Mouse (Mus musculus) spleen, embryonic (tissue): ENCODE measurements around the gene Esrp2.

Source experiments
- CTCF ChIA-PET: fragments of 350-600 bp; sonication (Branson Sonifier 250); formaldehyde crosslinking; loops from one replicate; lab custom pipeline; 2022; lab: Charles Lee

Gene Esrp2

DNA sequence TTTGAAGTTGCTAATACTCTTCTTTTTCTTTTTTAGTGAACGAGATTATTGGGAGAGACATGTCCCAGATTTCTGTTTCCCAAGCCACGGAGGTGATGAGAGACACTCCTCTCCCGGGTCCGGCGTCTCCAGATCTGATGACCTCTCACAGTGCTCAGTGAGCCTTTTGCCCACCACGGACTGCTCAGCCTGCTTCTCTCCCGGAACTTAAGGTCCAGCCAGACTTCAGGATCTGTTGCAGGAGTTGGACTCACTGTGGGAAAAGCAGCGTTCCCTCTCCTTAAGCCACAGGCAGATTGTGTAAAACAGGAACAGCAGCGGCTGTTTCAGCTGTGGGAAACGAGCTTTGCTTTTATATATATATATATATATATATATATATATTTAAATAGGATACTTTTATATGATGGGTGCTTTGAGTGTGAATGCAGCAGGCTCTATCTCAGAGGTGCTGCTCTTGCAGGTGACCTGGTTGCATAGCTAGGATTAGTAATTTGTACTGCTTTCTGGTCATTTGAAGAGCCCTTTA, 8.8 kb downstream of the Esrp2 start:
- CTCF ChIA-PET: interaction anchor here (0.6 to 0.7 kb wide), 2 partner anchors 14 to 749 kb away, joined by 3 to 5 read pairs; no protein-coding TSS in a partner anchor

DNA sequence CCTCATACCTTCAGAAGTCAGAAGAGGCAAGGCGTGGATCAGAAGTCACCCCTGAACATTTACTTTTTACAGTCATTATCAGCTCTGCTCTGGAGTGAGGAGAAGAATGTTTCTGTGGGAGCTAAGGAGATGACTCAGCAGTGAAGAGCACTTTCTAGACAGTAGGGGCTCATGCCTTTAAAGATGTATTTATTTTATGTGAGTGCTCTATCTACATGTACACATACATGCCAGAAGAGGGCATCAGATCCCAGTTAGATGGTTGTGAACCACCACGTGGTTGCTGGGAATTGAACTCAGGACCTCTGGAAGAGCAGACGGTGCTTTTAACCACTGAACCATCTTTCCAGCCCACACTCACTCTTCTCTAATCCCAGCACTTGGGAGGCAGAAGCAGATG, 9.7 kb downstream of the Esrp2 start:
- CTCF ChIA-PET: interaction anchor here (0.6 kb wide), 1 partner anchor 15 kb away, joined by 3 read pairs; no protein-coding TSS in a partner anchor

DNA sequence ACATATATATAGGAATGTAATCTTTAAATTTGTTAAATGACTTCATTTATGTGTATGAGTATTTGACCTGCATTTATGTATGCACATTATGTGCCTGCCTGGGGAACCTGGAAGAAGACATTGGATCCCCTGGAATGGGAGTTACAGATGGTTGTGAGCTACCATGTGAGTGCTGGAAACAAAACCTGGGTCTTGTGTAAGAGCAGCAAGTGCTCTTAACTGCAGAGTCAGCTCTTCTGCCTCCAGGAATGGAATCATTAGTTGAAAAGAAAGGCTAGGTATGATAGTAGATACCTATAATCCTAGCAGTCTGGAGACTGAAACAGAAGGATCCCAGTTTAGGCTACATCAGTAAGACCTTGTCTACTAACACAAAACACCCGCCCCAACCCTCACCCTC, 10.7 kb downstream of the Esrp2 start:
- CTCF ChIA-PET: no interaction called here

DNA sequence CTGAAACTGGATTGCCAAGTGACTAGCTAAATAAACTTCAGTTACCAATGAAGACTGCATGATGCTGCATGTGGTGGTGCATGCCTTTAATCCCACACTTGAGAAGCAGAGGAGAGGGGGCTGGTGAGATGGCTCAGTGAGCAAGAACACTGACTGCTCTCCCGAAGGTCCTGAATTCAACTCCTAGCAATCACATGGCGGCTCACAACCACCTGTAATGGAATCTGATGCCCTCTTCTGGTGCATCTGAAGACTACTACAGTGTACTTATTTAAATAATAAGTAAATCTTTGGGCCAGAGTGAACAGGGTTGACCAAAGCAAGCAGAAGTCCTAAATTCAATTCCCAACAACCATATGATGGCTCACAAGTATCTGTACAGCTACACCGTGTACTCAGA, 13.3 kb downstream of the Esrp2 start:
- CTCF ChIA-PET: no interaction called here

DNA sequence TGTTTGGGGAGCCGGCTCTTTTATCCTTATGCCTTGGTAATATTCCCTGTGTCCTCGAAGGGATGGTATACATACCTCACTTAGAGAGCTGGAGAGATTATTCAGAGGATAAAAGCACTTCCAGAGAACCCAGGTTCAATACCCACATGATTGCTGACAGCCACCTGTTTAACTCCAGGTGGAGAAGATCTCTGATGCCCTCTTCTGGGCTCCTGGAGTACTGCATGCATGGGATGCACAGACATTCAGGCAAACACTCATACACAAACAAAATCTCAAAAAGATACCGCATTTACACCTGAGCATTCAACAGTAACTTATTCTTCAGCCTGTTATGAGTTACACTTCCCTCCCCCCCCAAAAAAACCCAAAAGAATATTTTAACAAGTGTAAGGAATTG, 20.9 kb downstream of the Esrp2 start:
- CTCF ChIA-PET: no interaction called here

DNA sequence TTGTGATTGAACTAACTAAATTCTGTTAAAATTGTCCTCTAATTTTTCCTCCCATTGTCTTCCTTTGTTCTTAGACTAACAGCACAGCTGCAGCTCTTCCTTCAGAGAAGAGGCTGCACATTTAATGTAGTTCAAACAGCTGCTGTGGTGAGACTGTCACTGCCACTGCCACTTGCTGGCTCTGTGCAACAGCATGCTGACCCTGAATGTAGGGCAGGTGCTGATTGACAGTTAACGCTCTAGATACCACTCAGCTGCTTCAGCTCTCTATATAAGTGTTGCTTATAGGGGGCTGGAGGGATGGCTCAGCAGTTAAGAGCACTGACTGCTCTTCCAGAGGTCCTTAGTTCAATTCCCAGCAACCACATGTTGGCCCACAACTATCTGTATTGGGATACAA, 24.3 kb downstream of the Esrp2 start:
- CTCF ChIA-PET: no interaction called here

DNA sequence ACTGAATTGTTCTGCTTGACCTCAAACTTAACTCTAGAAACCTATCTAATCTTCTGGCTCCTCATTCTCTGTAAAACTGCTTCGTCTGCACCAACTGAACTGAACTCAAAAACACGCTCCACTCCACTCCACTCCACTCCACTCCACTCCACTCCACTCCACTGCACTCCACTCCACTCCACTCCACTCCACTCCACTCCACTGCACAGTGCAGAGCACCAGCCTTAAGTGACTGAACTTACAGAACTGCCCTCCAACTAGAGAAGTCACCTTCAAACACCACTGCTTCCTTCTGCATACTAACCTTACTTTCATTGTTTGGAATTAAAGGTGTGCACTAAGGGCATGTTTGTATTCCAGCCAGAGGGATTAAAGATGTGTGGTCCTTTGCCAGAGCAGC, 24.7 kb downstream of the Esrp2 start:
- CTCF ChIA-PET: interaction anchor here (0.7 kb wide), 1 partner anchor 90 kb away, joined by 3 read pairs; no protein-coding TSS in a partner anchor

DNA sequence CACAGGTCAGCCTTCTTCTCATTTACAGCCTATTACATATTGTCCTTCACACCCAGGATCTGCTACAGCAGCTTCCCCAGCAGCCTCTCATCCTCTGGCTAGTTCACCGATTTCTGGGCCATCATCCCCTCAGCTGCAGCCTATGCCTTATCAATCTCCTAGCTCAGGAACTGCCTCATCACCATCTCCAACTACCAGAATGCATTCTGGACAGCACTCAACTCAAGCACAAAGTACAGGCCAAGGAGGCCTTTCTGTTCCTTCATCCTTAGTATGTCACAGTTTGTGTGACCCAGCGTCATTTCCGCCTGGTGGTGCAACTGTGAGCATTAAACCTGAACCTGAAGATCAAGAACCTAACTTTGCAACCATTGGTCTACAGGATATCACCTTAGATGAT, 28.0 kb downstream of the Esrp2 start:
- CTCF ChIA-PET: interaction anchor here (0.6 kb wide), 1 partner anchor 9 kb away, joined by 3 read pairs; no protein-coding TSS in a partner anchor

DNA sequence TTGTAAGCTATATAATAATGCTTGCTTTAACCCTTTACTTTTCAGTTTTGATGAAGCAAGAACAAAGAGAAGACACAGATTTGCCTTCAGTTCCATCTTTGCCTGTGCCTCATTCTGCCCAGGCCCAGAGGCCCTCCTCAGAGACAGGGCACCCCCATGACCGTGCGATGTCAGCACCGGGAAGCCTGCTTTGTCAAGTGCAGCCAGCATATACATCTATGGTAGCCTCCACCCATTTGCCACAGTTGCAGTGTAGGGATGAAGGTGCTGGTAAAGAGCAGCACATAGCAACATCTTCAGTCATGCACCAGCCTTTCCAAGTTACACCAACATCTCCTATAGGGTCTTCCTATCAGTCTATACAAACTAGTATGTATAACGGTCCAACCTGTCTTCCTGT, 28.7 kb downstream of the Esrp2 start:
- CTCF ChIA-PET: no interaction called here

DNA sequence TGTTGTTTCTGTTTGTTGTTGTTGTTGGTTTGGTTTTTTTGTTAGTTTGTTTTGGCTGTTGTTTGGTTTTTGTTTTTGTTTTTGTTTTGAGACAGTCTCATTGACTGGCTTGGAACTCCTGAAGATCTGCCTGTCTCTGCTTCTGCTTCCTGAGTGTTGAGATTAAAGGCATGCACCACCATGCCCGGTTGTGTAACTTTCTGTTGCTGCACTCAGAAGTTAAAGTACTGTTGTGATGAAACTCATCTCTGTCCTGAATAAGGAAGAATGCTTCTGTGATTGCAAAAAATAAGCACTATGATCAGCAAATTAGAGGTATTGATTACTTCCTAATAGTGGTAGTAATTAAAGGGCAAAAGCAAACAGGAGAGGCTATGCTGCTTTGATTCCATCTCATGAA, 30.6 kb downstream of the Esrp2 start:
- CTCF ChIA-PET: no interaction called here

DNA sequence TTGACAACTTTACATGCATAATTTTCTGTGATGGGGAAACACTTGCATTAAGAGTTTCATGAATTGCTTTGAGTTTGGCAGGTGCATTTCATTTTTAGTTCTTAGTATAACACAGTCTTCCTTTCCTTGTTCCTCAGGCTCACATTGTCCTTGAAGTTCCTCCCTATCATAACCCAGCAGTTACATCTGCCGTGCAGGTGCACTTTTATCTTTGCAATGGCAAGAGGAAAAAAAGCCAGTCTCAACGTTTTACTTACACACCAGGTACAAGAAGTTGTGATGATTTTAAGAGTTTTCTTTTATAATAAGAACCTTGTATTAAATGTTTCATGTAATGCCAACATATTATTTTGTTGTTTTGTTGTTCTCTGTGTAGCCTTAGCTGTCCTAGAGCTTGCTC, 32.9 kb downstream of the Esrp2 start:
- CTCF ChIA-PET: no interaction called here

DNA sequence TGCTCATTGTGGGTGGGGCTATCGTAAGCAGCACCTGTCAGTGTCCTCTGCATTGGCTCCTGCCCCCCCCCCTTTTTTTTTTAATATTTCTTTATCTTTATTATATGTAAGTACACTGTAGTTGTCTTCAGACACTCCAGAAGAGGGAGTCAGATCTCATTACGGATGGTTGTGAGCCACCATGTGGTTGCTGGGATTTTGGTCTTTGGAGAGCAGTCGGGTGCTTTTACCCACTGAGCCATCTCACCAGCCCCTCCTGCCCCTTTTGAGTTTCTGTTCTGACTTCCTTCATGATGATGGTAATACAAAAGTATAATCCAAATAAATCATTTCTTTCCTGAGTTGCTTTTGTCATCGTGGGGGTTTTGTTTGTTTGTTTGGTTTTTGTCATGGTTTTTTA, 34.5 kb downstream of the Esrp2 start:
- CTCF ChIA-PET: interaction anchor here (0.9 kb wide), 1 partner anchor 22 kb away, joined by 5 read pairs; no protein-coding TSS in a partner anchor
